Mouse (Mus musculus) adrenal gland, postnatal 10 days (tissue): Measurements from ENCODE around the gene Dhodh. TPM values are rescaled to one million over a fixed set of nuclear protein-coding genes. Genes with fewer than 3 reads are reported as not detected.

Experiments
- DNase-seq: peaks from one replicate; pipeline ENCODE4 v3.0.0; 2021; ENCODE audit warnings: mixed read lengths
- long read RNA-seq, 2 experiments: library from polyadenylated mRNA; stranded (forward); transcript quantifications; one replicate each; pipeline ENCODE4 v2.0.0; 2021
- total RNA-seq, 2 experiments: library from RNA; stranded (reverse); gene quantifications; 2 replicates each; pipeline ENCODE4 v1.2.3; 2021

Gene Dhodh
- total RNA-seq = 10 to 100 TPM; 24.8 to 28.2 TPM
- long read RNA-seq, experiment 1, transcript Dhodh-201 (9 exons, 2,039 nt) = major isoform, 58 of 75 reads
- long read RNA-seq, experiment 1, partial matches to known transcripts = 5 of 75 reads
- long read RNA-seq, experiment 1, other reads (novel, unspliced or antisense) = 12 of 75 reads
- long read RNA-seq, experiment 2, transcript Dhodh-201 (9 exons, 2,039 nt) = major isoform, 25 of 31 reads
- long read RNA-seq, experiment 2, partial matches to known transcripts = 1 of 31 reads
- long read RNA-seq, experiment 2, other reads (novel, unspliced or antisense) = 4 of 31 reads

GRCm38 (mm10) chr8:109608271-109609152, at the start of gene Dhodh:
Gene Dhodh (minus strand): TSS chr8:109608673.
- DNase-seq = peak; percentile 97

GRCm38 (mm10) chr8:109656860-109657259, 48.4 kb upstream of the Dhodh start:
- DNase-seq = no peak

- no peak for DNase-seq
Measured at GRCm38 (mm10) chr8:109650801-109651200, 42.3 kb upstream of the Dhodh start.

GRCm38 (mm10) chr8:109648469-109648868, 40.0 kb upstream of the Dhodh start:
- DNase-seq = no peak

DNA sequence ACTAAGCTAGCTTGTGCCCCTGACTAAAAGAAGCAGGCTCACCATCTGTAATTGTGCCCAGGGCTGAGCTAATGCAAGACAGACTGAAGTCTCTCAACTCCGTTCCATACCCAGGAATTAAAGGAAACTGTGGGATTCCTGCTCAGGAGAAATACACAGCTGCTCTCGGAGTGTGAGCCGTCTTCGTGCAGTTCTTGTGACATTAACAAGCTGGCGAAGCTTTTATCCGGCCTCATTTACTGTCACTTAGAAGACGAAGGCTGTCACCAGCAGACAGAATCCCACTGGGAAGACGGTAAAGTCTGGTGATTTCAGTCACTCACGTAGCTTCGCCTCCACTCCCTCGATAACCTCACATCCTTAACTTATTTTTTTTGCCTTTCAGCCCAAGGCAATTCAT, 38.9 kb upstream of the Dhodh start:
- no peak for DNase-seq

DNA sequence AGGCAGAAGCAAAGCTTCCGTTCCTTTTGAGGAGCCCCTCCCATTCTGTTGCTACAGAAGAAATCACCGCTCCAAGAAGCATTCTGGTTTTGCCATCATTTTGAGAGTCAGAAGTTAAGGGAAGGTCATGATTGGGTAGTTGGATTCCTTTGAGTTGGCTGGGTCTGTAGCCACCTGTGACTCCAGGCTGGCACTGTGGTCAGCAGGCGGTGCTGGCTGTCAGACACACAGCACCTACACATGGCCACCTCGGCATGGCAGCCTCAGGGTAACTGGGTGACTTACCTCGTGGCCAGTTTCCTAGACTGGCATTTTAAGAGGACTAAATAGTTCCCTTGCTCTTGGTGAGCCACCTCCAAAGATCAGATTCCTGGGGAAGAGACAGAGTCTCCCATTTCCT, 32.8 kb upstream of the Dhodh start:
- DNase-seq = no peak

GRCm38 (mm10) chr8:109640410-109640809, 31.9 kb upstream of the Dhodh start:
- no peak for DNase-seq

DNA sequence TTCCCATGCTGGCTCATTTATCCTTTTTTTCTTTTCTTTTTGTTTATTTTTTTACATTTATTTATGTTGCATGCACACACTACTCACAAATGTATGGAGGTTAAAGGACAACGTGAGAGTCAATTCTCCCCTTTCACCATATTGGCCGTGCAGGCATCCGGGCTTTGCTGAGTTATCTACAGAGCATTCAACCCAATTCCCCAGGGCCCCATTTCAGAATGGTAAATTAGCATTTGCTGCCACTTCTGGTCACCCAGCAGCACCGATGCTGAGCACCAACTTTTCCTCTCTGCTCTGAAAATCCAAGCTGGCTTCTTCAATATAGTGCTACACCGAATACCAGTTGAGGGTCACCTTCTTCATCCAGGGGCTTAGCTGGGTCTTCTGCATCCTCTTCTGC, 30.4 kb upstream of the Dhodh start:
- DNase-seq = no peak

DNA sequence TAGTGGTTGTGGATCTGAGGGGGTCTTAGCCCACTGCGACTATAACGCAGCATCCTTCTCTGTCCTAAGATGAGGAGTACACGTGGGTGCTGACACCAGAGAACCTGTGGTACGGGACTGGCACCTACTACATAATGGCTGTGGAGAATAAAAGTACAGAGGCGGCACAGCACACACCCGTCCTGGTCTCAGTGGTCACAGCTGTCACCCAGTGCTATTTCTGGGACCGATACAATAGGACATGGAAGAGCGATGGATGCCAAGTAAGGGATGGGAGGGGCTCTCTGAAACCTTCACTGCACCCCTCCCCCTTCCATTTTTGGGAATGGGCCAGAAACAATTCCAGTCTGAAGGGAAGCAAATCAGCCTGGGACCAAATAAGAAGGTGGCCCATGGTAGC, 26.7 kb upstream of the Dhodh start:
- DNase-seq = no peak

GRCm38 (mm10) chr8:109632498-109632897, 24.0 kb upstream of the Dhodh start:
- no peak for DNase-seq

DNA sequence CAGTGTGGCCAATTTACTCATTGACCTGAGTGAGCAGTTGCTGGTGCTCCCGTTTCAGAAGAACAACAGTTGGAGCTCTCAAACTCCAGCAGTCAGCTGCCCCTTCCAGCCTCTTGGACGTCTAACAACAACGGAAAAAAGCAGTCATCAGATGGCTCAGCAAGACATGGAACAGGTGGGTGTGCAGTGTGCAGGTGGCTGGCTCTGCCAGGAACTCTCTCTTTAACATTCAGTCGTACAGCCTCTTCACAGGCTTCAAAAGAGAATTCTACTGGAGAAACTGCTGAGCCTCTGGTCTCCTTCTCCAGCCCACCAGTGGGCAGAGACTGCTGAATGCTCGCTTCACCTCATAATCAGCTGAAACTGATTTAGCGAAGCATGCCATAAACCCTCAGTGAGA, 20.2 kb upstream of the Dhodh start:
- DNase-seq = no peak

DNA sequence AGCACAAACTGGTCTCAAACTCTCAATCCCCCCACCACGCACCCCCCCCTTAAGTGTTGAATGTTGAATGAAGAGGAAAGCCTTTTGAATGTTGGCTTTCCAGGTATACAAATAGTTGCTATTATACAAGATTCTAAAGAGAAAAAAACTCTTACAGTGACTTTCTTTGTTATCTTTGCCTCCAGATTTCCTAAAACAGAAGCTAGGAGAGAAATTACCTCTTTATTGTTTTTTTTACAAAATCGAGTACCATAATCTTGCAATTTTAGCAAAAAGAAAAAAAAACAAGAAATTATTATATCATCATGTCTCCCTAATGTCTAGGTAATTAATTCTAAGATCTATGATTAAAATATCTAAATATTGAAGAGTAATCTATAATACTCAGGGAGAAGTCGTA, 7.1 kb upstream of the Dhodh start:
- DNase-seq = no peak

DNA sequence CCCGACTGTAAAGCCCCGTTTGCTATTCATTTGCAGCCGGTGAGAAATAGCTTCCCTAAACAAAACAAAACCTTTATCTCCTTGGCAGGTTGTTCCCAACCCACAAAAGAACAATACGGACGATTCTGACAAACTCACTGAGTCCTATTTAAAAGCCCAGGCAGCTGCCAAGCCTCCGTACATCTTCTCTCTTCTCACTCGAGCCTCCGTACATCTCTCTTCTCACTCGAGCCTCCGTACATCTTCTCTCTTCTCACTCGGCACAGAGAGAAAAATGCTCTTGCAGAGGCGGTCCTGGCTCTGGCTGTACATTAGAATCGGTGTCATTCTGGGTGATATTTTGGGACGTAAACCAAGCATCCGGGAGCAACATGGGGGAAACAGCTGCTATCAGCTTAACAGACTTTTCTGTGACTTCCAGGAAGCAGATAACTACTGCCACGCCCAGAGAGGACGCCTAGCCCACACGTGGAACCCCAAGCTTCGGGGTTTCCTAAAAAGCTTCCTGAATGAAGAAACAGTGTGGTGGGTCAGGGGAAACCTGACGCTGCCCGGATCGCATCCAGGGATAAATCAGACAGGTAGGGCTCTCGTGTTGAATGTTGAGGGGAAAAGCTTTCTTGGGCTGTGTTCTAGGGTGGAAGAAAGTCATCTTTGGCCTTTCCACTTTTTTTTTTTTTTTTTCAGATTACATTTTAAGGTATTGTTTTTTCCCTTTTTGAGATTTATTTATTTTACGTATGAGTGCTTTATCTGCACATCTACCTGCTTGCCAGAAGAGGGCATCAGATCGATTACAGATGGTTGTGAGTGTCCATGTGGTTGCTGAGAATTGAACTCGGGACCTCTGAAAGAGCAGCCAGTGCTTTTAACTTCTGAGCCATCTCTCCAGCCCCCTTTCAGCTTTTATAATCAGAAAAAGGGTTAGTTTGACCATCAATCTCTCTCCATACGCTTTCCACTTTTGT, 6.1 kb upstream of the Dhodh start, which contains the start of gene Pkd1l3:
Gene Pkd1l3, plus strand, starts transcription at position 275 of the 968 bp plus-strand sequence.
- no peak for DNase-seq

DNA sequence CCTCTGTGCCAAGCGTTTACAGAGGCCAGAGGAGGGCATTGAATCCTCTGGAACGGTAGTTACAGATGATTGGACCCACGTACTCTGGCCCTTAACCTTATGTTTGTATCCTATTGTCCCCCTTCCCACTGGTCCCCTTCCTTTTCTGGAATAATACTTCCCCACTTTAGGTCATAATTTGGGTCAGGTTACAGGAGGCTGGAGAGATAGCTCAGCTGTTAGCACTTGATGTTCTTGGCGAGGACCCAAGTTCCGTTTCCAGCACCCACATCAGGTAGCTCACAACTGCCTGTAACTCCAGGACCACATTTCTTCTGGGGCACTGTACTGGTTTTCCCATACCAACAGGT, 655 bp upstream of the Dhodh start:
- peak; percentile 26 for DNase-seq

DNA sequence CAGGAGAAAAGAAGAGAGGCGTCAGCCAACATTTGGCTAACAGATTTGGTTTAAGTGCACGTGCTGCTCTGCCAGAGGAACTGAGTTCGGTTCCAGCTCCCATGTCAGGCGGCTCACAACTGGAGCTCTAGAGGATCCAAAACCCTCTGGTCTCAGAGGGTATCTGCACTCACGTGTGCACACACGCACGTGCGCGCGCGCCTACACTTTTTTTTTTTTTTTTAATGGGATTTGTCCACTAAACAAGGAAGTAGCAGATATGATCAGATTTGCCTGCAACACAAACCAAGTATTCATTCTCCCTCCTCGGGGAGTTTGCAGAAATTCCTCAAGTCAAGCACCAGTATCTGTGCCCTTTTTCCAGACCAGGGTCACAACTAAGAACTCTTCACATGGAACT, 823 bp downstream of the Dhodh start:
- DNase-seq = no peak

DNA sequence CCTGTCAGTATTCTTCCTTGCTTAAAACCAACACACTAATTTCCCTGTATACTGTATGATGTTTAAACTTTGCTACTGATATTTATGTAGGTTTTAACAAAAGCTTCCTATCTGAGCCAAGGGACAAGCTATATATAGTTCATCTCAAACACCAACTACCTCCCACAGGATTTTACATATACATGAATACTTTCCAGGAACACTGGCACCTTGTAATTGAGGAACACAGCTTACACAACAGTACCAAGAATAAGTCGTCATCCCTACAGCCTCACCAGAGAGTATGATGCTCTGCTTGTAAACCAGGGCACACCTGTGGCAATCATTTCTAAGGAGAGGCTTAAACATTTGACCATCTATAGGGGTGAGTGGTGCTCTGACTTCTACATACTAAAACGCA, 1.7 kb downstream of the Dhodh start:
- no peak for DNase-seq

DNA sequence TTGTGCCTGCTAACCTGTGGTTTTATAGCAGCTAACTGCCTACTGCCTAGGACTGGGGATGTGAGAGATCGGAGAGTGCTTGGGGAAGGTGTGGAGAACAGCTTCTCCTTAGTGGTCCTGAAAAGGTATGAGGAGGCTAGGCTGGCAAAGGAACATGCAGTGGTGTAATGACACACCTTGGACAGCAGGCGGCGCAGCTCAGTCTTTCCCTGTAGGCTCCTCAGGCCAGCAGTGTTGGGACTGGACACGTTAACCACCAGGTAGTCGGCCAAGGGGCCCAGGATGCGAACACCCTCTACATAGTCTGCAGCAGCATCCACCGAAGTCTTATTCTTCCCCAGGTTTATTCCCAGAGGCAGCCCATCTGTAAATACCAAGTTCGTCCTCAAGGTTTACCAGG, 12.6 kb downstream of the Dhodh start:
- DNase-seq = peak; percentile 71

- peak; percentile 35 for DNase-seq
Measured at GRCm38 (mm10) chr8:109593117-109593788, 15.2 kb downstream of the Dhodh start.

DNA sequence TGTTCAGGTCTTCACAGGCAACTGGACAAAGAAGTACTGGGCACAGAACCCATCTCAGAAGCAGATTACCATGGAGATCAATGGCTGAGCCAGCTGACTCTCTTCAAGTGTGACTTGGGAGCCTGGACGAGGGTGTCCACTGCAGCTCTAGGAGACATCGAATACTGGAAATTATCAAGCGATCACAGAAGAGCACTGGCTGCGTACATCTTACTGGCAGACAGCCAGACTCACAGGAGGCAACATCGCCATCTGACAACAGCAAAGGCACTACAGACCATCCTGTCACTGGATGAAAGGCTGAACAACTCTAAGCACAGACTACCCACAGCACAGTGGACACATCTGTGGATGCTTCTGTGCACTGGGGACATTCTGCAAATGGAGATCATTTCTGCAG, 16.3 kb downstream of the Dhodh start:
- no peak for DNase-seq

DNA sequence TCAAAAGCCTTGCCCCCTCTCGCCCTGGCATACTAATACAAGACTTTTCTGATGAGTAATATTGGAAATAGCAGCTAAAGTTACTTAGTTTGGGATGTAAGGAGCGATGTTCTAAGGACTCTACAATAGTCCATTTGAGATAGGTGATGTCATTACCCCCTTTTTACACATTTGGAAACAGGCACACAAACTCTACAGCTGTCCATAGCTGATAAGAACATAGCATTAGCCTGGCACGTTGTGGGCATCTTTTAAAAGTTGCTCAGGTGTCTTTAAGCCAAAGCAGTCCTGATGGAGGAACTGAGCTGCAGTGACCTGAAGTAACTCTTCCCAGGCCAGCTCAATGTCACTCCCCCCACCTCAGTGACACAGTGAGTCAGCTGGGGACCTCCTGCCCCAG, 17.1 kb downstream of the Dhodh start:
- no peak for DNase-seq

DNA sequence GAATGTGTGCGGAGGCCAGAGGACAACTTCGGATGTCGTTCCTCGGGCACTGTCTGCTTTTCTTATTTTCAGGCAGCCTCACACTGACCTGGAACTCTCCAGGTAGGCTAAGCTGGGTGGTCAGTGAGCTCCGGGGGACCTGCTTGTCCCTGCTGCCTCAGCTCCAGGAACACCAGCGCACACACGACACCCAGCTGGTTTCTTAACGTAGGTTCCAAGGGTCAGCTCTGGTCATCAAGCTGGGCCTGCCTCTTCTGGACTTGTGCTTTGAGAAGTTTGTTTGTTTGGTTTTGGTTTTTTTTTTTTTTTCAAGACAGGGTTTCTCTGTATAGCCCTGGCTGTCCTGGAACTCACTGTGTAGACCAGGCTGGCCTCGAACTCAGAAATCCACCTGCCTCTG, 17.6 kb downstream of the Dhodh start:
- no peak for DNase-seq

DNA sequence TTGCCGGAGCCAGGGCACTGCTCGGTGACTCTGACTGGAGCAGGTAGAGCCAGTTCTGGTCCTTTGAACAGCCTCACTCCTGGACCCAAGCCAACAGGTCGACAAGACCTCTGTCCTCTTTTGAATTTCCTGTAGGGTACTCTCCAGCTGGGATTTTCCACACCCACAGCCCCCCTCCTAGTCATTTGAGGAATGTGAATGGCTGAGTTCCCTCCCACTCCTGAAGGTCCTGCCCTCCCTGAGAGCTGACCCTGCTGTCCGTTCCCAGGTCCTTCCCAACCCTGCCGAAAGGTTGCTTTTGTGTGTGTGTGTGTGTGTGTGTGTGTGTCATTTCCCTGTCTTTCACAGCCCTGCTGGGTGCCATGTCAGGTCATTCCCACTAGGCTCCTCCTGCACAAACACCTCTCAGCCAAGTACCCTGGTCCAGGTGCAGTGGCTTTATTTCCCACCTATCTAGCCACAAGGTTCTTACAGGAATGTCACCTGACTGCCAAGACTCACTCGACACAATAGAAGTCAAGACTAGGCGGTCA, 21.4 kb downstream of the Dhodh start:
- DNase-seq = peak; percentile 20
